Mouse (Mus musculus): ENCODE results near the gene Mrpl47.
"Not testable (repeated sequence)": the region's sequence is repeated elsewhere in the genome, so short reads cannot be mapped to it uniquely, and the experiment has no call there.

The Mrpl47 gene

DNA sequence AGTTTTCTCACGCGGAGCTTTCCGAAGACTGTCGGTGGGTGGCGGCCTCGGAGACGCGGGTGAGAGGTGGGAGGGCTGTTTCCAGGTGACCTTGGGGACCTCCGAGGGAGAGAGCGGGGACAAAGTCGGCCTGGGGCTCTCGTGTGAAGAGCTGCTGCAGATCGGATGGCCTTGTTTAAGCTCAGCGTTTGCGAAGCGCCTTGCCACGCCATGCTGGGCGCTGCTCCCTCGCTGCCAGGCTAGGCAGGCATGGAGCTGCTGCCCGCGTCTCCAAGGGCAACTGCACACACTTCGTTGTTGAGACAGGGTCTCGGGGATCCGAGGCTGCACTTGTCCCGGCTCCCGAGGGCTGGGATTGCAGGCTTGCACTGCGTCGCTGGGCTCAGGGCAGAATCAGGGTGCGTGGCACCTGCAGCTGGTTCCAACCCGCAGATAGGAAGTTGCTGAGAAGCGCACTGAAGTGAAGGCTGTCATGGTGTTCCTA, at the start of gene Mrpl47:
Gene Mrpl47 (minus strand): TSS at position 434 of the 484 bp plus-strand sequence.
- no peak for DNase-seq (ENCODE audit: low read depth, low spot score)

DNA sequence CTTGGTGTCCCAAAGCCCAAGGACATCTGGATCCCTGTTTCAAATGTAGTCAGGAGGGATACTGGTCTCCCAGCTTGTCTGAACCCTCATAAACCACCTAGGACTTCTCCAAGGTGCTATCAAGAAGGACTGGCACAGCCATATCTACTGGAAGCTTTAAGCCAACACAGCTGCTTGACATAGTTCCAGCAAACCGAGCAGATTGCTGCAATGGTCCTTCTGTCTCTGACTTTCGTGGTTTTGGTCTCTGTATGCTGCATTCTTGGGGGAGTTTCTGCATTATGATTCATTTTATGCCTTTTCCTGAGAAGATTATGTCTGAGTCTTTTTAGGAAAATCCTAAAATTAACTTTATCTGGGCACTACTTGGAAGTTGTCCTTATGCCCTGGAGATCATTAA, 33.4 kb upstream of the Mrpl47 start:
- no peak for DNase-seq (ENCODE audit: low read depth, low spot score)

DNA sequence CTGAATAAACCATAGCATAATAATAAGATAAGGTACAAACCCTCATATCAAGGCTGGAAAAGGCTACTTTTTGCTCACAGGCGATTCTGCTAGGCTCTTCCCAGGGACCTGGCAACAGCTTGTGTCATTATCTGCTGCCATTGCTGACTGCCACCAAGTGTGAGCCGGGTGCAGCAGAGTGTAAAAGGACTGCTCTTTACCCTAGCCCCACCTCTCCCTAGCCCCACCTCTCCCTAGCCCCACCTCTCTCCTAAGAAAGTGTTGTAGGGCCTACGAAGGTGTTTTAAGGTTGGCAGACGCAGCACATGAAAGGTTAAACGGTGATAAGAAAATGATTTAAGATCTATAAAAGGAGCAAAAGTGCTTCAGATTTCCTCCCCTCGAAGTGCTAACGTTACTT, 26.5 kb upstream of the Mrpl47 start:
- DNase-seq (ENCODE audit: low read depth, low spot score), result no peak

DNA sequence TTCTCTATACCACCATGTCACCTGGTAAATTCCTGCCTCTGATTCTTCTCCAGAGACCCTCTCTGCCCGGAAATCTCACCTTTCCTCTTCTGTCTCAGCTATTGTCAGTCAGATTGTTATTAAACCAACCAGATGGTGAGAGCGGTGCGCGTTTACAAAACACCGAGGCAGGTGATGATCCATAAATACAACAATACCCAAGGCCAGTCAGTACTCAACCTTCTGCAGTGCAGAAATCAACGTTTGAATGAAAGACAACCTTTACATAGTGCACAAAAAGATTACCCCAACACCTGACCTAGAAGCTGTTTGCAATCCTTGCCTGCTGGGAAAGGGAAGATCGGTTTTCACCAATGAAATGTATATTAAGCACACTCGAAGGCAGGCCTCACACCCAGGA, 25.6 kb upstream of the Mrpl47 start:
- no peak for DNase-seq (ENCODE audit: low read depth, low spot score)

DNA sequence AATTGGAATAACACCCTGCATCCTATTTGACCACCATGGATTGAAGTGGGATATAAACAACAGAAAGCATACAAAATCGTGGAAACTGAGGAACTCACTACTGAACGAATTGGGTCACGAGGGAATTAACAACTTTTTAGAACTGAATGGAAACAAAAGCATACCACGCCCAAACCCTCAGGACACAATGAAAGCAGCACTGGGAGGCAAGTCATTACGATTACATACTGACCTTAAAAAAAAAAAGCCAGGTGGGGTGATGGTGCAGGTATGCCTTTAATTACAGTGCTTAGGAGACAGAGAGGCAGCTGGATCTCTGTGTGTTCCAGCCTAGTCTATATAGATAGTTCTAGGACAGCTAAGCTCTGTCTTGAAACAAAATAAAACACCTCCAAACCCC, 21.8 kb upstream of the Mrpl47 start:
- no peak for DNase-seq (ENCODE audit: low read depth, low spot score)

DNA sequence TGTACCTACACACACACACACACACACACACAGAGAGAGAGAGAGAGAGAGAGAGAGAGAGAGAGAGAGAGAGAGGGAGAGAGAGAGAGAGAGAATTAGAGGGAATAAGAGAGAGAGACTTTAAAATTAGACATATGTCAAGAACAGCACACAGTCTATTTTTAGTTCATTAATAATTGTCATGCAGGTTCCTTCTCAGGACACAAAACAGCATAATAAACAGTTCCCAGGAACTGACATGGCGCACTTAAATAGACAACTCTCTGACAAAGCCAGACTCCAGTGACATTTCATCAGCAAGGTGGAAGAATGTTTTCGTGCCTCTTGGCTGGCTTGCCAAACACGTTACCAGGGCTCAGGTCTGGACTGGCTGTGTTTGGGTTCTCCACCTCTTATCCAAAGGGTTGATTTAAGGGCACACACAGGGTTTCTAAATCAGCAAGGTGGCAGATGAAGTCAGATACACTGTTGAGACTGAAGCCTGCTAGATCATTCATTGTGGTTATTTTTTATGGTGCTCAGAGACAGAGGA, 17.0 kb upstream of the Mrpl47 start:
- DNase-seq (ENCODE audit: low read depth, low spot score), result no peak

DNA sequence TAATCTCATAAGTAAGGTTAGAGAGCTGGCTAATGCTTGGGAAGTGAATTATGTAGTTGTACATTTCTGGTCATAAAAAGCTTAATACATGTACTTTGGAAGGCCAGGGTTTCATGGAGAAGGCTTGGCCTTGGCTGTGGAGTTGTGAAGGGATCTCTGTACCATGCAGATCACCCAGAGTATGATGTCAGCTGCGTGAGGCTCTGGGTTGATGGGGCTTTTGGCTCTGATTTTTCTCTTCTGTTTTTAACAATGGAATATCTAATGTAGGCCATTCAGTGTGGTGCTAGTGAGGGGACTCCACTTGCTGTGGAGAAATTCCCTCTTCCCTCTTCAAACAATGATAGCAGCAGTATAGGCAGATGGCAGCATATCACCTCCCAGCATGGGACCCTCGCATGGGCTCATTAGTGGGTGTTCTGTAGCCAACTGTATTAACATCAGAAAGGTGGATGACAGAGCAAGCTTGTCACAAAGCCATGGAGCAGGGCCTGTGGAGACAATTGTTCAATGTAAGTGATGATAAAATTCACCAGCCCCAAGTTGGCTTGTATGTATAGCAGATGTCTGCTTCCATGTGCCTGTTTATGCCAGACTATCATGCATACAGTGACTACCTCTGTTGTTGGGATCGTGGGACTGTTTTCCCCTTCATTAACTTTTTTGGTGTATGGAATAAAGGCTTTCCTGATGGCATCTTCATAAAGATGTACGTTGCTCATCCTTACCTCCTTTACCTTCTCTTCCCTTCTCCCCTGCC, 12.6 kb upstream of the Mrpl47 start:
- DNase-seq (ENCODE audit: low read depth, low spot score), result no peak

DNA sequence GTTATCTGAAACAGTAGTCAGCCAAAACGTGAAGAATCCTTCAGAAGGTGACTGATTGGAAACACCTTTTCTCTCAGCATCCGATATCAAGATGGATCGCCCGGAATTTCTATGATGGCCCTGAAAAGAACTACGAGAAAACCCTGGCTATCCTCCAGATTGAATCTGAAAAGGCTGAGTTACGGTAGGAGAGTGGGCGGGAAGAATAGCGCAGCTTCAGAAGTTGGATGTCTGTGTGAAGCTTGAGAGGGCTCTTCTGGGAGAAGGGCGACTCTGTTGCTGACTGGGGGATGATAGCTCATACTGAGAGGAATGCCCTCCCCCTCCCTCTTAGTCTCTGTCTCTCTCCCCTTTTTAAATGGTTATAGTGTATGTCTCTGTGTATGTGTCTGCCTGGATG, 11.0 kb upstream of the Mrpl47 start:
- DNase-seq (ENCODE audit: low read depth, low spot score), result no peak

DNA sequence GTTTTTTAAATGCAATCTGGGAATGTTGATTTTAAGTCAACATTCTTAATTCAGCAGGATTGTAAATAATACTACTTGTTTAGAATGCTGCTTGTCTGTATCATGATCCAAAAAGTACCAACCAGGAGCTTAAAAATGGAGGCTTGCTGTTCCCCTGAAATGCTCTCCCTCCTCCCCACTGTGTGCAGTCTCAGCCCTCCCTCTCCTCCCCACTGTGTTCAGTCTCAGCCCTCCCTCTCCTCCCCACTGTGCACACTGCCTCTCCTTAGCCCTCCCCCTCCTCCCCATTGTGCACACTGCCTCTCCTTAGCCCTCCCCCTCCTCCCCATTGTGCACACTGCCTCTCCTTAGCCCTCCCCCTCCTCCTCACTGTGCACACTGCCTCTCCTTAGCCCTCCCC, 8.0 kb upstream of the Mrpl47 start:
- DNase-seq (ENCODE audit: low read depth, low spot score), result not testable (repeated sequence)

DNA sequence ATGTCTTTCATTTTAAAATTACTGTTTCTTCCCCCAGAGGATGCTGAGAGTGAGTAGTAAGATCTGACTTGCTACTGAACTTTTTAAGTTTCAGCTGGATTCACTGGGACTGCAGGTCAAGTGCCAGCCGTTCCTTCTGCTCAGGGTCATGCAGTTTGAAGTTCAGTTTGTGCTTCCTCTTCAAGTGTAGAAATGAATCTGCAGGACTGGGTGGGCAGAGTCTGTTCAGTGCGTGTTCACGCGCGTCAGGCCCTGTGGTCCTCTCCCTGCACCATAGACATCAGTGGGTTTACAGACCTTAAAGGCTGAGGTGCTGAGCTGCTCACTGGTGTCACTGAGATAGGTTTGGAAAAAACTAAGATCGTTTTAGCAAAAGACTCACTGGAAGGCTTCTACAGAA, 7.6 kb upstream of the Mrpl47 start:
- no peak for DNase-seq (ENCODE audit: low read depth, low spot score)

DNA sequence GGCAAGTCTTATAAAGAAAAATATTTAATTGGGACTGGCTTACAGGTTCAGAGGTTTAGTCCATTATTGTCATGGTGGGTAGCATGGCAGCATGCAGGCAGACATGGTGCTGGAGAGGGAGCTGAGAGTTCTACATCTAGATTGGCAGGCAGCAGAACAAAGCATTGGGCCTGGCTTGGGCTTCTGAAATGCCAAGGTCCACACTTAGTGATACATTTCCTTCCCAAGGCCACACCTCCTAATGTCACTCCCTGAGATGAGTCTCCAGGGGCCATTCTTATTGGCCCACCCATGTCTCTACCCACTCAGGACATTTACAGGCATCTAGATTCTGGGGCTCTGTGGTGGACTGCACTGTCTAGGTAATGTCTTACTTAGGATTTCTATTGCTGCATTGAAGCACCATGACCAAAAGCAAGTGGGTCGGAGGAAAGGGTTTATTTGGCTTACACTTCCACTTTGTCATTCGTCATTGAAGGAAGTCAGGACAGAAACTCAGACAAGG, 4.9 kb upstream of the Mrpl47 start:
- no peak for DNase-seq (ENCODE audit: low read depth, low spot score)

DNA sequence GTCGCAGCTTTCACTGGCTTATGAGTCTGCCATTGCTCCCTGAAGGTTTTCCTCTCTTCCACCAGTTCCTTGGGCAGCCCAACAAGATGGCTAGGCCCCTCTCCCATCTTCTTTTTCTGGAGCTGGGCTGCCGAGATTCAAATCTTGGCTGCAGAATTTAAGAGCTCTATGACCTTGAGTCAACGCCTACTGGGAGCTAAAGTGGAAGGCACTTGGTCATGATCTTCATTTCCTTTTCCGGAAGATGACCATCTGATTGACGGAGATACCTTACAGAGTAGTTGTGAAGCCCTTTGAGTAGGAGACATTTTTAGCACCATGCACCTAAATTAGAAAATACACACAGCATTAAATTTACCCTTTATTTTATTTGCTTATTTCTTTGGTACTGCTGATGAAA, 1.1 kb upstream of the Mrpl47 start:
- no peak for DNase-seq (ENCODE audit: low read depth, low spot score)

DNA sequence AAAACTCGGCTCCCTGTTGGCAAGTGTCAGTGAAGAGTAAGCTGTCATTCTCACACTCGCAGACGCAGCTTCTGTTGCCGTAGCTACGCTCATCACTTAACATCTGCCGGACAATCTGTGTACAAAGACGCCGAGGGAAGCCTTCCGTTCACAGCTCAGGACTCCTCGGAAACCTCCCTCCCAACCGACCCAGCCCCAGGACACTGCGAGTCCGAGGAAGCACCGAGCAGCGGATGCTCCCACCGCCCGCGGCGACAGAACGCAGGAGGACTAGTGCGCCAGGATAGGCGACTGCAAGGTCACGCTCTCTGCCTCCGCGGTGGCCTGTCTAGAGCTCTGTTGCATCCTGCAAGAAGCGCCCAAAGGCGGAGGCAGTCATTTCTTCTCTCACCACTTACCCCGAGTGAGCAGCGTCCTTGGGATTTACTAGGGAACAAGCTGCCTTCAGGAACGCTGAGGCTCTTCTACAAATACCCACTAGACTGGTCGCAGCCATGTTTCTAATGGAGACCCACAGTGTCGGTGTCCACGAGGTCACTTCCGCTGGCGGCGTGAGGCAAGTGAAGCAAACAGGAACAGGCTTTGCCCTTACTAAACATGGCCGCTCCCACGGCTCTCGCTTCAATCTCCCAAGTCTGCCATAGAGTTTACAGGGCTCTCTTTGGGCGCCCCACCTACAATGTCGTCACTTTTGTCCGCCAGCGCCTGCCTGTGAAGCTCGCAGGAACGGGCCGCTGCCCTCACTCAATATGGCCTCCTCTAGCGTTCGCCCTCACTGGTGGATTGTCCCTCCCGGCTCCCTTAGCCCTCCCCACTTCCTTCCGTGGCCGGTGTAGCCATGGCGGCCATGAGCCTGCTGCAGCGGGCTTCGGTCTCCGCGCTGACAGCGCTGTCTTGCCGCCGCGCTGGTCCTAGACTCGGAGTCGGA, 897 bp downstream of the Mrpl47 start, which contains the start of gene Ndufb5:
Gene Ndufb5 (plus strand): TSS at position 747 of the 928 bp plus-strand sequence.
- DNase-seq (ENCODE audit: low read depth, low spot score), result peak; percentile 99

DNA sequence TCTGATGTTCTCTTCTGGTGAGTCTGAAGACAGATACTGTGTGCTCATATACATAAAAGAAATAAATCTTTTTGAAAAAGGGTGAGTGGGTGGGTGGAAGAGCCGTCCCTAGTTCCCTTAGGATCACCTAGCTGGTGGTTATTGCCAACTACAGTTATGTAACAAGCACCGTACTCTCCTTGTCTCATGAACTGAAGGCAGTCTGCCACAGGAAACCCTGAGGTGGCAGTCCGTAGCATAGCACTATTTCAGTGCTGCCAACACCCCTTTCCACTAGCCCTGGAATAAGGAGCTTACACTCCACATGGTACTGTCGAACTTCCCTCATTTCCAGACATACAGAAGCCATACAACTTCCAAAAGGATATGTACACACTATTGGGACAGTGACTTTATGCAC, 9.5 kb downstream of the Mrpl47 start:
- no peak for DNase-seq (ENCODE audit: low read depth, low spot score)

DNA sequence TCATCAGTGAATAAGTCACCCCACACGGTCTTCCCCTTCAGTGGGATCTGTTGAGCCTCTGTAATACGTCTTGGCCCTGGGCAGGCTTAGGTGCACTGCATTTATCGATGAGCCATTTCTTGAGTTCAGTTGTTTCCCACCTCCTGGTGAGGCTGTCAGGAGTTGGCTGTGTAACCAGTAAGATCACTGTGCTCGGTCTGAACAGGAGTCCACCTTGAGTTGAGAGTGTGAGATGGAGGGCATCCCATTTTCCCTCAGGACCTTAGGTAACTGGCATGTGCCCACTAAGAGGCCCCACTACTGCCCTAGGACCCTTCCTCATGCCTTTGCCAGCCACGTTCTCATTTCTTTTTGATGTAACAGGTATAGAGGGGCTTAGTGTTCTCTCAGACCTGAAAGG, 11.5 kb downstream of the Mrpl47 start:
- no peak for DNase-seq (ENCODE audit: low read depth, low spot score)

DNA sequence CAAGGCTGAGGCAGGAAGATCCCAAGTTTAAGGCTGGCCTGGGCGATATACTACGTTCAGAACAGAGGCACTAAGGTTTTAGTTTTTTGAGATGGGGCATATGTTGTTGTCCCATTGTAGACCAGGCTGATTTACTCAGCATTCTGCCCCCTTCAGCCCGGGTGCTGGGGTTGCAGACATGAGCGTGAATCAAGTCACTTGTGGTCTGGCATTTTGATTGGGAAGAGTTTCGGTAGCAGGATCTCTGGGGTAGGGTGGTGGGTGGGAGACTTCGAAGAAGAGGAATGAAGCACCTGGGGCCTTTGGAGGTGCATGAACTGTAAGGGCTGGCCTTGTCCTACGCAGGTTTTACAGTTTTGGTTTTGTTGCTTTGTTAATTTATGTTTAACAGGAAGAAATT, 13.2 kb downstream of the Mrpl47 start:
- DNase-seq (ENCODE audit: low read depth, low spot score), result no peak

DNA sequence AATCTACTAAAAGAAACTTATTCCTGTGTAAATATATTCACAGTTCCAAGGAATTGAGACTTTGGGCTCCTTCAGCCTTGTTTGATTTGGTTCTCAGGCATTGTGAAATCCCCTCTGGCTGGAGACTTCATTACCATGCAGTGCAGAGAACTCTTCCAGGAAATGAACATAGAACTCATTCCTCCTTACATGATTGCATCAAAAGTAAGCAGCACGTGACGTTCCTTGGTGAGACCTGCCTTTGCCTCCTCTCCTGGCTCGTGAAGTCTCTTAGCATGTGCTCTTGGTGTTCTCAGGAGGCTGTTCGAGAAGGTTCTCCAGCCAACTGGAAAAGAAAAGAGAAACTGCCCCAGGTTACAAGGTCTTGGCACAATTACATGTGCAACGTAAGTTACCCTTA, 19.1 kb downstream of the Mrpl47 start:
- no peak for DNase-seq (ENCODE audit: low read depth, low spot score)

DNA sequence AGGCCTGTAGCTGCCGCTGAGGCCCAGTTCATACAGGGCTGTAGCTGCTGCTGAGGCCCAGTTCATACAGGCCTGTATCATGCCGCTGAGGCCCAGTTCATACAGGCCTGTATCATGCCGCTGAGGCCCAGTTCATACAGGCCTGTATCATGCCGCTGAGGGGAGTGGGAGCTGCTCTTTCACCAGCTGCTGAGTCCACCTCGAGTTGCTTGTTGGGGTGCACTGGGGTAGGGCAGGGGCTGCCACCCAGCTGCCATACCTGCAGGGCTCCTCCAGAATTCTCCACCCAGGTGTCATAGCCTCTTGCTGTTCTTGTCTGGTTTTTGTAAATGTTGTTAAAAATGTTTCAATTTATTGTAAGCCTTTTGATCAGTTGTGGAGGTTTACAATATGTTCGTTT, 20.0 kb downstream of the Mrpl47 start:
- DNase-seq (ENCODE audit: low read depth, low spot score), result not testable (repeated sequence)

DNA sequence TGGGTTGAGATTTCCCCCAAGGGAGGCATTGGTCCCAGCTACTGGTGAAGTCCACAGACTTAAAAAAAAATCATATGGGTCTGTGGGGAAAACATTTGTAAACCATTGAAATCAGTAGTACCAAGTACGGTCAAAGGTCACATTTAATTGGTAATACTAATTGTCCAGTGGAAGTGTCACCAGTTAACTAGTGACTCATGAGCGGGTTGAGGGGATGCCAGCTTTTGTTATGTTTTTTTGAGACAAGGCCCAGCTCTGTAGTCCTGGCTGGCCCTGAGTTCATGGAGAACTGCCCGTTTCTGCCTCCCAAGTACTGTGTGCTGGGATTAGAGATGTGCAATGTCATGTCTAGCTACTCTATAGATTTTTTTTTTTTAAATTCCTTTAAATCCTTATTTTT, 23.7 kb downstream of the Mrpl47 start:
- no peak for DNase-seq (ENCODE audit: low read depth, low spot score)

DNA sequence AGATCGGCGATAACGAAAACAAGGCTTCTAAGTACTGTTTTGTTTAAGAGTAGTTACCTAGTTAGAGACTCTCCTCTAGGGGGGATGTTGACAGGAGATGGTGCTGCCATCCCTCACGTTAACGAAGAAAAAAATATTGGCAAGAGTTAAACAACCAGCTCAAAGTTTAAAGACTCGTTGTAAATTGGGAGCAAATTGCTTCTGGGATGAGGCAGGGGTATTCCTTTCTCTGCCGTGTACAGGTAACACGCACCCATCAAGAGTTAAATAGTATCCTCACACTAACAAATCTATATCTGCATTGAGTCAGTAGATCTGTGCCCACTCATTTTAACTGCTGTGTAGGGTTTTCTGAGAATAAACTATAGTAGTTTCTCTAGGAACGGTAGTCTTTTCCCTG, 28.0 kb downstream of the Mrpl47 start:
- no peak for DNase-seq (ENCODE audit: low read depth, low spot score)

DNA sequence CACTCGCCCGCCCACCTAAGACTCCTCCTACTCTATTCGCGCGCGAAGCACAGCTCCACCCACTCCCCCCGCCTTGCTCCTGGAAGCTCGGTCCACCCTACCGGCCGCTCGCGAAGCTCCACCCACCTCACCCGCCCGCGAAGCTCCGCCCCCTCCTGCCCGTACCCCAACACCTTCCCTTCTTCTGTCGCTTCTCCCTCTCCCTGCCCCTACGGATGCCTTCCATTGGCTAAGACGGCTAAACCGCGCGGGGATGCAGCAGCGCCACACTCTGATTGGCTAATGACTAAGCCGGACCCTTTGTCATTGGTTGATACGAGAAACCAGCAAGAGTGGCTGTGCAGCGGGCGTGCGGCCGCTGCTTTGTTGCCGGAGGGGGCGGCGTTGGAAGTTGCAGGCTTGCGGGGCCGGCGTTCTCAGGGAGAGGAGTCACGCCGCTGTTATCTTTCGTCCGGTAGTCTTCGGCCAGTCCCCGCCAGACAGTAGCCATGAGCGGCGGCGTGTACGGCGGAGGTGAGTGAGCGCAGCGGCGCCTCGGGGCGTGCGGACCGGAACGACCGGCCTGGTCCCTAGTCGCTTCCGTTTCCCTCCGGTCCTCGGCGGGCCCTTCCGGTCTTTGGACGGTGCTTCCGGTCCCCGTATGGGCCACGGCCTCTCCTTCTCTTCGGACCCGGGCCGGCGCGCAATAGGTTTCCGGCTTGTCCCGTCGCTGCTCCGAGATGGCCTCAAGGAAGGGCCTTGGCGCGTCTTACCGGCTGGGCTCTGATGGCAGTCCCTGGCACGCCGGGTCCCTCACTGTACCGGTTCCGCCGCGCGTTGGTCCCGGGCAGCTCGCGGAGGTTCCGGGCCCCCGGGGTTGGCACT, 28.8 kb downstream of the Mrpl47 start:
- peak; percentile 100 for DNase-seq (ENCODE audit: low read depth, low spot score)

All from CD4-positive helper T cell, adult 2 months (primary cell).